Mouse (Mus musculus) CD4-positive, CD25-positive, alpha-beta regulatory T cell, adult 2 months (primary cell): ENCODE measurements around the gene Gpr146.
"Not testable (repeated sequence)": the region's sequence is repeated elsewhere in the genome, so short reads cannot be mapped to it uniquely, and the experiment has no call there.

Source experiments
- DNase-seq: peaks from one replicate; pipeline ENCODE4 v3.0.0-alpha.2; 2012; ENCODE audit warnings: low read depth, low spot score

Gene Gpr146

GRCm38 (mm10) chr5:139380385-139381248, 3.1 kb downstream of the Gpr146 start:
- DNase-seq, result peak; percentile 85

DNA sequence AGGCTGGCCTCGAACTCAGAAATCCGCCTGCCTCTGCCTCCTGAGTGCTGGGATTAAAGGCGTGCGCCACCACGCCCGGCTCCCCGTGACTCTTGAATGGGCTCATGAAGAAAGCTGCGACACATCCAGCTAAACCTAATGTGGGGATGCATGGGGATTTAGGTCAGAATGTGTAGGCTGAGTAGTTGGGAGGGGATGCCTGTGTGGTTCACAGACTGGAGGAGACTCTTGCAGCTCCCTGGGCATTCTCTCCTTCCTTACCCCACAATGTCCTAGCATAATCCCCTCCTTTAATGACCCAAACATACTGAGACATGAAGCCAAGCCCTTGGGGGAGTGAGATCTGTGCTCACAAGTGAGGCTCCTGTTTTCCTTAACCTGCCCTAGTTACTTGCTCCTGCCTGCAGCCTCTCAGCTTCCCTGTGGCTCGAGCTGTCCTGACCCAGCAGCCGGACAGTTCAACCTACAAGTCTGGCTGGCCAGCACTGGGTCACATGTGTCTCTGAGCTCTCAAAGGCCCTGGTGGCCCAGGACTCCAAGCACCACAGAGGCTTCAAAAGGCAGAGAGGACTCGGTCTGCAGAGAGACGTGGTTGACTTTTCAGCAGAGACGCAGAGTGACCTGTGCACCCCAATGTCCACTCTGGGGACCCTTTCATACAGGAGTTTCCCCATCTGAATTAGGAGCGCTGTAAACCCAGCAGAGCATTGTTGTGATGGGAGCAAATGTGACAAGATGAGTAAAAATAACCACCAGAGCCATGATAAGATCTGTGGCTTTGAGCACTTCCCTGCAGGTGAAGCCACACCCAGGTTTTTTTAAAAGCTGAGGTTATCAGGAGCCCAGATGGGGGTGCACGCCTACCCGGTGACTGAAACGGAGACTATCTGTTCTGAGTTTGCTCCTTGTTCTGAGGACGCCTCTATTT, 4.4 kb downstream of the Gpr146 start:
- peak; percentile 91 for DNase-seq

DNA sequence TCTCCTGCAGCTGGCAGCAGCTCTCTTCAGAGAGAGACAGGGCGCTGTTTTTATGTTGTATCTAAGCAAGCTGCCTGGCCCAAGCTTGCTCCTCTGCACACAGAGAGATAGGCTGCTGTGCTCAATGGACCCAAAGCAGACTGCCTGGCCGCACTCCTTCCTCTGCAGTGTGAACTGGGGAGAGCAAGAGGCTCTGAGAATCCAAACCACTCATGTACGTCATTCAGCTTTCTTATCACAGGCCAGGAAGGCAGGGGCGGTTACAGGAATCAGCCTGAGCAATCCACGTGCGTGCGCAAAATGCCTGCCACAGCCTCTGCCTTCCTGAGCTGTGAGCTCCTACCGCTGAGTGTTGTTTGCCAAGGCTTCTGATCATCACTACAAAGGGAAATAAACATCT, 5.3 kb downstream of the Gpr146 start:
- peak; percentile 92 for DNase-seq

DNA sequence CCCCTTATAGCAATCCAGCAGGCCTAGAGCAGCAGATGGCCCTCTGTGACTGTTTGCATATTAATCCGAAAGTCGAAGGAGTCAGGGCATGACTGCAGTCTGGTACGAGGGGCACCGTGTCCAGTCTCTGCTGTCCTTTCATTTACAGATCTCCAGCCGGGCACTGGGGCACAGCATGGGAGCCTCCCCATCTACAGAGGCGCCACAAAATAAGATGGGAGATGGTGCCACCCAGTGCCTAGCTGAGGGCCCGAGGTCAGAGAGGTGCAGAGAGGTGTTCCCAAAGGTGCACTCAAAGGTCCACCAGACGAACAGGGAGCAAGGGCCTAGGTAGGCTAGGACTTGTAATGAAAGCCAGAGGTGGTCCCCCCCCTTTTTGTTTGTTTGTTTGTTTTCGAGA, 5.7 kb downstream of the Gpr146 start:
- no peak for DNase-seq

DNA sequence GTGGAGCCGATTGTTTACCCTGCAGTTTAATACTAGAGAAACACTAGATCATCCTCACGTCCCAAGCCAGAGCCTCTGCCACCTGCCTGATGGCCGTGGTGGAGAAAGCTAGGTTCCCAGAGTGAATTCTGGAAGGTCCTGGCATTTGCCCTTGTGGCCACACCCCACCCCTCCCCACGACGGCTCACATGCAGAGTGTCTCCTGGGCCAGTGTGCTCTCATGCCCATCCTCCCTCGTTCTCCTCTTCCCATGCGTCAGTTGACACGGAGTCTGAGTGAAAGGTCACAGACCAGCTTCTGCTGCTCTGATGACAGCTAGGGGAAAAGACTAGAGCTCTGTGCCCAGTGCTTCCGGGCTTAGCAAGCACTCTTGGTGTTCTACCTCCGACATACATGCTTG, 7.0 kb downstream of the Gpr146 start:
- peak; percentile 78 for DNase-seq

DNA sequence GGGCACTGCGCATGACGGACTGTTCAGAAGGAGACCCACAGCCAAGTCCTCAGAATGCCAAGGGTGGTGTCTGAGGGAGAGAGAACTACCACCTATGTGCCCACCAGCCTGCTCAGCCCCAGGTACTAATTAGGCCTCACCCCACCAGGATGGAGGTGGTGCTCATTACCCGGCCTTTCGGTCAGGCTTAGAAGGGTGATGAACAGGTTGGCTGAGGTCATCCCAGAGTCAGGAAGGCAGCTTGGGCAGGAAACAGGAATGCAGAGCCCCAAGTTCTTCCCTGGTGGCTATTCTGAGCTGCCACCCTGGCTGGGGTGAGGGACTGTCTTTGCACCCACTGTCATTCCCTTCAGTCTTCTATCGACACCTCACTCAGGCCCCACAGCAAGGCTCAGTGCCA, 8.6 kb downstream of the Gpr146 start:
- no peak for DNase-seq

DNA sequence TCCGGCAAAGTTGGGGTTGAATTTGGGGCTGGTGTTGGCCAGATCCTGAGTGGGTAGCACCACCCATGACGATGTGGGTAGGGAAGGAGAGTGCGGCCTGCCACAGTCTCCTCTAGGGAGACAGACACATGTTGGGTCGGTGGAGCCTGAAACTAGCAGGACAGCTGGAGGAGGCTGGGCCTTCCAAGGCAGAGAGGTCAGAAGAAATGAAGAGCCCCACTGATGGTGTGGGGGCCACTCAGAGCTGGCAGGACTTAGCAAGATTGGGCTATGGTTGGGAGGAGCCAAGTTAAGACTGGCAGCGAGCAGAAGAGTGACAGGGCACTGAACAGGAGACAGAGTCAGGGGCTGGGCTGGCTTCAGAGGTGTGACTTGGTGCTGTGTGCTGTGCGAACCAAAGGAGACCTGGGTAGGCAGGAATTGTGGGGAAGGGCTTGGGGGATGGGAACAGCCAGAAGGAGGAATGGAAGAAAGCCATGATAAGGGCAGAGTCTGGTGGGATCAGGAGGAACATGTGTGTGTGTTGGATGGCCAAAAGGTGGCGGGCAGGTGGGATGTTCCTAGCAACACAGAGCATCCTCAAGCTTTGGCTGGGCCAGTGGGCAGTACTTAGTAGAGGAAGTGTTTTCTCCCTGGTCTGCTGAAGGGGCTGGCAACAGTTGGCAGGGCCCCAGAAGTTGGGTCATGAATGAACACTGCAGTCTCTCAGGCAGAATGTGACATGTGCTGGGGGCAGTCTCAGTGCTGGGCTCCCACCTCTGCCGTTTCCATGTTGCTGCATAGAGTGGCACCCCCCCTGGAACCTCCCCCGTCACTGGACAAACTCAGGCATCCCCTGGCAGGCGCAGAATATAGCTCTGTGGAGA, 10.1 kb downstream of the Gpr146 start:
- DNase-seq, result no peak

DNA sequence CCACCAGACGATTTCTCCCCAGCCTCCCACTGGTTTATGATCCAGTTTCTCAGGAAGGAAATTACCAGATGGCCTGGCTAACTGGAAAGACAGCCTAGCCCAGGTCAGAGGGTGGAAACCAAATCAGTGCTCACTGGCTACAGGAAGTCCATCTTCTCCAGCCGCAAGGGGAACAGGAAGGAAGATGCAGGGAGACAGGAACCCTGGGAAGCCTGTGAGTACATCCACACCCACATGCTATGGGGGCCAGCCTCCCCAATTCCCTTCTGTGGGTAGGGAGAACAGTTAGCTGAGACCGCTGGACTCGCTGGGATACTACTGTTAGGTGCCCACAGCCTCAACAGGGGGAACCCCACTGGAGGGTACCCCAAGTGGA, 10.7 kb downstream of the Gpr146 start:
- DNase-seq, result no peak

DNA sequence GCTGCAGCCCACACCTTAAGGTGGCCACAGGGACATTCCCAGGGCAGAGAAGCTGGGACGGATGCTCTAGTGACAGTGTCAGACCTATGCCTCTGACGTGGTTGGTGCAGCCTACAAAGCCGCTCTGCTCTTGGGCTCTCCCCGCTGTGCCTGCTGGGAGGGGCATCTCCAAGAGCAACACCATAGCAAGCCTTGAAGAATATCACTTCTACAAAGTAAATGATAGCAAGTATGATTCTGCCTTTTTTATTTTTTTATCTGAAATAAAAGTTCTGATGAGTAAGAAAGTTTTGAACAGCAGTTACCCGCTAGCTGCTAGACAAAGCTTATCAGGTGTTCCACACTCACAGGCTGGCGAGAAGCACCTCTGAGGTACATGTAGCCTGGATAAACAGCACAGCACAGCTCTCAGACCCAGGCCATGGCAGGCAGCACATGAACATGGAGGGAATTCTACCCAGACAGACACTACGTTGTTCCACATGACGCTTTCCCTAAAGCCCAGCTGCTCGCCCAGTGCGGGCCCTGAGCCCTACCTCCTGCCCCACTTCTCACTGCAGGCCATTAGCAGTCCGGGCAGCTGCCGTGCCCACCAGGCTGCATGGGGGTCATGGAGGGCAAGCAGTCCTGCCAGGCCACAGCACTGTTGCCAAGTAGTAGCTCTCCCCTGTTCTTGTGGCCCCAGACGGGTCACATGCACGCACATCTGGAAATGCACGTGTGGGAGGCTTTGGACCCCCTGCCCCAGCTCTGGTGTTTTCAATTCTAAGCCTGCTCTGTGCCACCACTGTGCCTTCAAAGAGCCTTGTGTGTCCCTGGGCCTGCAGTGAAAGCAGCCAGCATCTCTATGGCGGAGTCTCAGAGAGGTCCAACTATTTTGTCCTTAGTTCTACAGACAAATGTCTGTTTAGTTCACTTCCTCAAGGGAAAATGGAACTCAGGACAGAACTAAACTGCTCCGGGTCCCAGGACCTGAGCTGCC, 11.5 kb downstream of the Gpr146 start:
- DNase-seq, result peak; percentile 62

DNA sequence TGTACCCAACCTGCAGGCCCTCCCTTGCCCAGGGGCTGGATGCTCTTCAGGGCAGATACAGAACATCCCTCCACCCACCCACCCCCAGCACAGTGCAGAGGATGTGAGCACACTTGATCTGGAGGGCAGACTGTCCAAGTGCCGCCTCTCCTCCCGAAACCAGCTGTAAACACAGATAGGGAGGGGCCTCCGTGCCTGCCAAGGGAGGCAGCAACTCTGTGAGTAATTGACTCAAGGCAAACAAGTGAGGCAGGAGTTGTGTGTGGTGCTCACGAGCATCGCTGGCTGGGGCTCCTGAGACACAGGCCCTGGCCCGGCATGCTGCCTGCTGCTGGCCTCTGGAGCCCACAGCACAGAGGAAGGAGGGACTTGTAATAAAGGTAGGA, 12.2 kb downstream of the Gpr146 start:
- peak; percentile 39 for DNase-seq

DNA sequence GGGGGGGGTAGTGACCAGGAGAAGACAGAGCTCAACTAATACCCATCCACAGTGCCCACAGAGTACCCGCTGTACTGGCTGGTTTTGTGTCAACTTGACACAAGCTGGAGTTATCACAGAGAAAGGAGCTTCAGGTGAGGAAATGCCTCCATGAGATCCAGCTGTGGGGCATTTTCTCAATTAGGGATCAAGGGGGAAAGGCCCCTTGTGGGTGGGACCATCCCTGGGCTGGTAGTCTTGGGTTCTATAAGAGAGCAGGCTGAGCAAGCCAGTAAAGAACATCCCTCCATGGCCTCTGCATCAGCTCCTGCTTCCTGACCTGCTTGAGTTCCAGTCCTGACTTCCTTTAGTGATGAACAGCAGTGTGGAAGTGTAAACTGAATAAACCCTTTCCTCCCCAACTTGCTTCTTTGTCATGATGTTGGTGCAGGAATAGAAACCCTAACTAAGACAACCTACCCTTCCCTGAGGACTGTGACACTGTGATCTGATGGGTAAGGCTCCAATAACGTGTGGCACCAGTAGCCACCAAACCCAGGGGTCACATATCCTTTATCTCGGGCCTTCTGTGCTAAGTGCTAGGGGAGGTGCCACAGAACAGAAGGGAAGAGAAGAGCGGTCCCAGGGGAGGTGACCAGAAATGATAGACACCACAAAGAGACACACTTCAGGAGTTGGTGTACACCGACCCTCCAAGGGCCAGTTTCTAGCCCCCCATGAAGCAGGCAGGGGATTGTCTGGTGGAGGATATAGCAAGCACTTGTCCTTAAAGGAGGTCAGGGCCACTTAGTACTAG, 13.0 kb downstream of the Gpr146 start:
- DNase-seq, result not testable (repeated sequence)

DNA sequence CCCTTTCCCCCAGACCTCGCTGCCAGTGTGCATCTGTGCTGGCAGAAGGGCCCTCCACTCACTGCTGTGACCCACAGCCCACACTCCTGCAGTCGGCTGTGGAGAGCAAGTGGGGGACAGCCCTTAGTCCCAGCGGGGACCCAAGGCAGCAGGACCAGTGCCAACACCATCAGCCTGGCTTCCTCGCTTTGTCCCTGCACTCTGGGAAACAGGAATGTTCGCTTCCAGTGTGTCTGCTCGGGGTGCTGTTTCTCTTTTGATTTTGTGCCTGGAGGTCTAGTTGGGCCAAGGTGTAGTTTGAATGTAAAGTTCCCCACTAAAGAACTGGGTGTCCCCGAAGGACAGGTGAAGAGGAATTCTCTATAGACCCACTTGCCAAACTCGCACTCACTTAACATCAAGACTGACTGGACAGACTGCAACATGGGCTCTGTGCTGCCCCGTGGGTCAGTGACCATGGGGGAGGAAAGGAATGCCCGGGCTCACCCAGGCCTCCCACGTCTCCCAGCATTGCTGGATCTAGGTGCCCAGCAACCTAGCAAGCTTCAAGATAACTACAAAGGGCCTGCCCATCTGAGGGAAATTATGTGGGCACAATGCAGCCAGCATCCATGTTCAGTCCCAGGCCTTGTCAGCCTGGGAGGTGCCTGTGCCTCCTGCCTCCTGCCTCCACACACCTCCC, 14.0 kb downstream of the Gpr146 start:
- no peak for DNase-seq

- DNase-seq, result no peak
These were observed 15.0 kb downstream of the Gpr146 start for GRCm38 (mm10) chr5:139392219-139393196.

DNA sequence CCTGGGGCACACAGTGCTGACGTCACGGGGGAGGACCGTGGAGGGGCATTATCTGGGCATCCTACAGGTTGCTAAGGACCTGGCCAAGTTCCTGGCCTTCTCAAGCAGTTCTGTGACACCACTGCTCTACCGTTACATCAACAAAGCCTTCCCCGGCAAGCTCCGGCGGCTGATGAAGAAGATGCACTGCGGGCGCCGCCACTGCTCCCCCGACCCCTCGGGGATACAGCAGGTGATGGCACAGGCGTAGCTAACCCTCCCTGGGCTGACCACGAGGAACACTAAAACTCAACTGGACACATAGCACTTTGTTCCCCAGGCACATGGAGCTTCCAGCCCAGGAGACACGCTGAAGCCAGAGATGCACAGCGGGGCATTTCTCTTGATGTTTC, 15.7 kb downstream of the Gpr146 start:
- no peak for DNase-seq

- DNase-seq, result no peak
These were observed 16.9 kb downstream of the Gpr146 start for GRCm38 (mm10) chr5:139394399-139394798.

DNA sequence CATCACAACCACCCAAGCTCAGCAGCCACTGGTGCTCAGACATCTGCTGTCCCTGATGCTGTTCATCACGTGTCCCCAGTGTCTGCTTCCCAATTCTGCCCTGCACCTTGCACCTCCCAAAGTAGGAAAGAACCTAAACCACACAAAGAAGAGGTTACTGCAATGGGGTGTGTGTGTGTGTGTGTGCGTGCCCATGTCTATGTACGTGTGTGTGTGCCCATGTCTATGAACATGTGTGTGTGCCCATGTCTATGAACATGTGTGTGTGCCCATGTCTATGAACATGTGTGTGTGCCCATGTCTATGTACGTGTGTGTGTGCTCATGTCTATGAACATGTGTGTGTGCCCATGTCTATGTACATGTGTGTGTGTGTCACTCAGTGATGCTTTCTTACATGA, 18.0 kb downstream of the Gpr146 start:
- no peak for DNase-seq

GRCm38 (mm10) chr5:139397359-139397916, 19.9 kb downstream of the Gpr146 start:
- no peak for DNase-seq
